Mouse (Mus musculus) neural tube, embryonic 11.5 days (tissue): ENCODE results near the gene Kalrn. TPM values are rescaled to one million over a fixed set of nuclear protein-coding genes. Genes with fewer than 3 reads are reported as not detected.

ENCODE experiments used
- ATAC-seq: fragments of 200-750 bp; cut with Nextera tagmentation; 2 replicates; pipeline ENCODE4 v1.8.0; 2017; ENCODE audit warnings: moderate number of reproducible peaks, mild to moderate bottlenecking, moderate TSS enrichment, moderate library complexity; ENCODE audit not compliant: insufficient read depth, low FRiP score, low TSS enrichment
- DNase-seq: peaks from one replicate; pipeline ENCODE4 v3.0.0-alpha.2; 2015; ENCODE audit warnings: low spot score
- H3K27ac ChIP-seq: fragments of 300-500 bp; sonication (generic); 2 replicates; pipeline ENCODE4 v1.5.1; 2014; ENCODE audit warnings: low read depth, mild to moderate bottlenecking, low read length
- H3K27me3 ChIP-seq: fragments of 300-500 bp; sonication (generic); 2 replicates; pipeline ENCODE4 v1.6.1; 2014; ENCODE audit warnings: mild to moderate bottlenecking, low read length, mixed read lengths; ENCODE audit not compliant: control insufficient read depth, insufficient read depth
- H3K36me3 ChIP-seq: fragments of 300-500 bp; sonication (generic); 2 replicates; pipeline ENCODE4 v1.6.1; 2014; ENCODE audit warnings: mild to moderate bottlenecking, low read length, moderate library complexity, mixed read lengths; ENCODE audit not compliant: control insufficient read depth, insufficient read depth
- H3K4me1 ChIP-seq: fragments of 300-500 bp; sonication (generic); 2 replicates; pipeline ENCODE4 v1.6.1; 2014; ENCODE audit warnings: low read length, mixed read lengths; ENCODE audit not compliant: control insufficient read depth, insufficient read depth
- H3K4me2 ChIP-seq: fragments of 300-500 bp; sonication (generic); 2 replicates; pipeline ENCODE4 v1.6.1; 2014; ENCODE audit warnings: low read depth, mild to moderate bottlenecking, moderate library complexity
- H3K4me3 ChIP-seq: fragments of 300-500 bp; sonication (generic); 2 replicates; pipeline ENCODE4 v1.5.1; 2014; ENCODE audit warnings: low read depth, low read length
- H3K9ac ChIP-seq: fragments of 300-500 bp; sonication (generic); 2 replicates; pipeline ENCODE4 v1.6.1; 2014; ENCODE audit warnings: mild to moderate bottlenecking, low read length
- H3K9me3 ChIP-seq: fragments of 300-500 bp; sonication (generic); 2 replicates; pipeline ENCODE4 v1.6.1; 2016; ENCODE audit warnings: low read length; ENCODE audit not compliant: control insufficient read depth
- WGBS: fragments of 180-500 bp; shearing (Covaris S2); extraction: QIAGEN DNeasy Blood & Tissue Kit; methylation state at CpG from one replicate; pipeline ENCODE4 v1.1.7; 2014; 5-methylcytosine and 5-hydroxymethylcytosine counted together
- polyA plus RNA-seq: library from polyadenylated mRNA; unstranded; fragments of >200 nt; fragmentation: Nextera tagmentation; extraction: Ambion mirVana; gene quantifications from 2 replicates; pipeline ENCODE4 v1.2.1, GENCODE M21; 2014

Kalrn gene
- polyA plus RNA-seq, 1 experiment from 2014 or later: 17.6 TPM

DNA sequence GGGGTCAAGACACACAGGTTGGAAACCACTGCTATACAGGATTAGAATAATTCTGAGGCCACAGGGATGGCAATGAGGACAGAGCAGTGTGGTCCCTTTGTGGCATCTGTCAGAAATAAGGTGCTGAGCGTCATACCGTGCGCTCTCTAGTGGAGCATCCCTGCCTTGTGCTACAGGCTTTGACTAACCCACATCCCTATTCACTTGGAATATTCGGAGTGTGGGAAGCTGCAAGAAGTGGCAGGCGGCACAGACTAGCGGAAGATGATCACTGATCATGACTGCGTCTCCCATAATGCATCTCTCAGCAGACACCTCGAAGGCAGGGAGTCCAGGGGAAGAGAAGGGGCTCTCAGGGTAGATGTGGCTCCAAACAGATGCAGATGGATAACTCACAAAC is 47.5 kb downstream of the Kalrn start:
- WGBS: 78% methylated on average over 8 of the region's 8 CpGs
- Histone ChIP-seq H3K9ac (no peak overlapping the region), H3K27ac (no peak overlapping the region), H3K4me2 (no peak overlapping the region), H3K27me3 (no peaks in the 10 kb centered on the region), H3K36me3 (no peaks in the 10 kb centered on the region), H3K9me3 (no peaks in the 10 kb centered on the region), H3K4me3 (no peak overlapping the region), H3K4me1 (no peaks in the 10 kb centered on the region)
- no peak for ATAC-seq
- DNase-seq: no peak

DNA sequence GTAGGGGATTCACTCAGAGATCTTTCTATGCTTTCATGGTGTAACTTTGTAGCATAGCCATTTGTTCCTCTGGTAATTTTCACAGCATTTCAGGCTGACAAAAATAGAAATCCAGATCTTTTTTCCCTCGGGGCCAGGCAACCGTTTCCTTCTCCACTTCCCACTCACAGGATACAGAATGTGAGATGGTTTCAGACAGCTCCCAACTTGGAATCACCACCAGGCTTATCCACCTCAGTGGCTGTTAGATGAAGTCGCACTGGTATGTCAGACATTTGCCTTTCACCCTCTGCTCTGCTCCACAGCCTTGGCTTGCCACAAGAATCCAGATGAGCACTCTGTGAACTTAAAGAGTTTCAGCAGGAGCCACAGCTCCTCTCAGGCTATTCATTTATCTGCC is 48.1 kb downstream of the Kalrn start:
- DNase-seq (no peak), ATAC-seq (no peak)
- WGBS: 78% methylated on average over 3 of the region's 3 CpGs
- no peak overlapping the region for H3K9ac ChIP-seq
- no peaks in the 10 kb centered on the region for H3K9me3 ChIP-seq
- H3K36me3 ChIP-seq: no peaks in the 10 kb centered on the region
- no peak overlapping the region for H3K27ac ChIP-seq
- no peaks in the 10 kb centered on the region for H3K27me3 ChIP-seq
- no peak overlapping the region for H3K4me3 ChIP-seq
- no peak overlapping the region for H3K4me2 ChIP-seq
- H3K4me1 ChIP-seq: no peaks in the 10 kb centered on the region

DNA sequence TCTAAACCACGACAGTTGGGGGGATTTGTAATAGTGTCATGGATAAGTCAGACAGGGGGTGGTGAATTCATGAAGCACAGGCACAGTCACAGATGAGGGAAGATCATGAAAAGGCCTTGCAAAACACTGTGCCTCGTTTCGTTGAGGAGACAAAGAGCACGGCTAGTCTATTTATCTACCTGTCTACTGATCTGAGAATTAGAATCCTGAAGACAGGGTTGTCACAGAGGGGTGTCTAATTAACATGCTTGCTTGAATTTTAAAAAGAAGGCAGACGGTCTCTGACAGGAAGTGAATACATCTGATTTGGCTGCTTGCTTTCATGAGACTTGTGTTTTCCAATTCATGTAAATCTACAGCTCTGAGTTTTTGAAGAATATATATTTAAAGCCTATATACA is 52.3 kb downstream of the Kalrn start:
- Histone ChIP-seq H3K9me3 (no peaks in the 10 kb centered on the region), H3K4me3 (no peak overlapping the region), H3K9ac (no peak overlapping the region), H3K4me2 (no peak overlapping the region), H3K36me3 (no peaks in the 10 kb centered on the region), H3K4me1 (peaks cover 8% of the 10 kb centered on the region; the same call in 1 of the 2 replicates), H3K27me3 (no peaks in the 10 kb centered on the region), H3K27ac (no peak overlapping the region)
- DNase-seq: no peak
- WGBS: 47% methylated on average over 5 of the region's 5 CpGs
- no peak for ATAC-seq

DNA sequence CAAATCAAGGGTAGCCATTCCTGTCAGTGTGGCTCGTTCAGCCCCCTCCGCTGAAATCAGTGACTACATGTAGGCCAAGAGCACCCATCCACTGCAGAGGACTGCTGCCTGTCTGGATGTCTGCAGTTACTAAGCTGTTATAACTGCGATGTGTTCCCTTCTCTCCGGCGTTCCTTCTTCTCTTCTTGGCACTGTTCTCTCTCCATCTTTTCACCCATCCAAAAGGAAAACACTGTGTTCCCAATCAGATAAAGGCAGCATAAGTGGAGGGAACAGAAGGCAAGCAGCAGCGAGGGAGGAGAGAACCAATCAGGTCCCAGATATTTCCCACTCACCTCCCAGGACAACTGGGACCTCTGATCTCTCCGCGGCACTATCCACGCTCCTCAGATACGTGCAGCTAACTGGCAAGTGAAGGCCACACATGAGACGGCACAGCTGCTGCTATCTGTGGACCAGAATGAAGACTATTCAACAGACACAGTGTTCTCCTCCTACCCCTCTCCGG is 56.4 kb downstream of the Kalrn start:
- 80% methylated on average over 12 of the region's 12 CpGs for WGBS
- no peak overlapping the region for H3K4me3 ChIP-seq
- DNase-seq: no peak
- no peak for ATAC-seq
- H3K27me3 ChIP-seq: no peaks in the 10 kb centered on the region
- H3K9me3 ChIP-seq: no peaks in the 10 kb centered on the region
- no peaks in the 10 kb centered on the region for H3K36me3 ChIP-seq
- H3K27ac ChIP-seq: no peak overlapping the region
- no peak overlapping the region for H3K9ac ChIP-seq
- no peak overlapping the region for H3K4me2 ChIP-seq
- peaks cover 12% of the 10 kb centered on the region for H3K4me1 ChIP-seq

DNA sequence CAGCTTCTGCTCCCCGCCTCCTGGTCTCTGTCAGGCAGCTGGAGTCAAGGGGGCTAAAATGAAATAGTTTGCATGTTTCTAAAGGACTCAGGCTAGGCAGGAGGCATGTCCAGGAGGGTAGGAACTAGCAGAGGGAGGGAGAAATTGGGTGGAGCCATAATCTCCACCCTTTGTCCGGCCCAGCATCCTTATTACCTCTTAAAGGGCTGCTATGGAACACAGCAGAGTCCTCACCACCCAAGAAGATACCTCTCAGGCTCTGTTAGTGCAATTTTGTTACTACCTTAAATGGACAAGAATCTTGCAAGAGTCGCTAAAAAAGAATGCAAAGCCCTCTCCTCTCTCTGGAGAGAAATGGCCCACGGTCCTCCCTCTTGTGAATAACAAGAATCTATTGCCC is 57.8 kb downstream of the Kalrn start:
- H3K4me3 ChIP-seq: no peak overlapping the region
- DNase-seq (no peak), ATAC-seq (no peak)
- H3K27me3 ChIP-seq: no peaks in the 10 kb centered on the region
- H3K9me3 ChIP-seq: no peaks in the 10 kb centered on the region
- H3K36me3 ChIP-seq: no peaks in the 10 kb centered on the region
- H3K4me2 ChIP-seq: no peak overlapping the region
- peaks cover 12% of the 10 kb centered on the region for H3K4me1 ChIP-seq
- WGBS: 79% methylated on average over 4 of the region's 4 CpGs
- H3K9ac ChIP-seq: no peak overlapping the region
- H3K27ac ChIP-seq: no peak overlapping the region

DNA sequence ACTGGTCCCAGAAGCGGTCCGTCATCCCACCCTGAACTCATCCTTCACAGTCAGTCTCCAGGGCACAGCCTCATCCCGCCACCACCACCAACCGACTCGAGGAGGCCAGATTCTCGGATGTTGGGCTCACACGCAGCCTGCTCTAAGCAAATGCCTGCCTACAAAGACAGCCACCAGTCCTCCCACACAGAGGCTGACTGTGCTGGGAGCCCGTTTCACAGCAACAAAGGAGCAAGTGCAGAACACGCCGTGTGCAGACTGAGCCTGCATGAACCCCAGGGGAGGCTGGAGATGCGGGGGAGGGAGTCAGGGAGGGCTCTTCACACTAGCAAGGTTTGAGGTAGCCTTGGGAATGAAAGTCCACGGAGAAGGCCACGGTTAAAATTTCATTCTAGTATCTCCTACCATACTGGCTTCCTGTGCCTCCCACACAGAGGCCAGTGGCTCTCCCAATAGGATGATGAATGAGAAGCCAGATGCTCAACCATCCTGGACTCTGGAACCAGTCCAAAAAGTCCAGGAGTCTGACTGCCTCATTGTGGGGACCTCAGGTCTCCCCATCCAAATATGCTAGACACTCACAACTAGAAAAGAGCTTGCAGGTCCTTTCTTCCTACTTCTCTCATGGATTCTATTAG is 59.3 kb downstream of the Kalrn start:
- Histone ChIP-seq H3K27me3 (no peaks in the 10 kb centered on the region), H3K9ac (no peak overlapping the region), H3K4me3 (no peak overlapping the region), H3K9me3 (no peaks in the 10 kb centered on the region), H3K4me2 (no peak overlapping the region), H3K27ac (no peak overlapping the region), H3K36me3 (no peaks in the 10 kb centered on the region), H3K4me1 (peaks cover 12% of the 10 kb centered on the region)
- ATAC-seq: no peak
- no peak for DNase-seq
- WGBS: 59% methylated on average over 13 of the region's 13 CpGs

DNA sequence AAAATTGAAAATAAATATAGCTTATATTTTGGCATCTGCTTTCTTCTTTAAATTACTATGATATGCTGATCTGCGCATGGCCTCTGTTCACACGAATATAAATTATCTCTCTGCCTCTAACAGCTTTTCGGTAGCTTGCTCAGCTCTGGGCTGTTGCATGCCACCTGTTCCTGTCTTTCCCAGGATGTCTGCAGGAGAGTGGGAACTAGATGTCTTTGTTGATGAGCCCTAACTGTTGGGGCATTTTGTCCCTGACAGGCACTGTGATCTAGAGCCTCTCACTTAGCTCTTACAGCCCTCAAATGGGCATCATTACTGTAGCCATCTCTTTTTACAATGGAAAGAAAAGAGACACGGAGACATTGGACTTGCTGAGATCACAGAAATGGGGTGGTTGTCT is 61.0 kb downstream of the Kalrn start:
- no peak for ATAC-seq
- peaks cover 4% of the 10 kb centered on the region; the same call in 1 of the 2 replicates for H3K4me1 ChIP-seq

DNA sequence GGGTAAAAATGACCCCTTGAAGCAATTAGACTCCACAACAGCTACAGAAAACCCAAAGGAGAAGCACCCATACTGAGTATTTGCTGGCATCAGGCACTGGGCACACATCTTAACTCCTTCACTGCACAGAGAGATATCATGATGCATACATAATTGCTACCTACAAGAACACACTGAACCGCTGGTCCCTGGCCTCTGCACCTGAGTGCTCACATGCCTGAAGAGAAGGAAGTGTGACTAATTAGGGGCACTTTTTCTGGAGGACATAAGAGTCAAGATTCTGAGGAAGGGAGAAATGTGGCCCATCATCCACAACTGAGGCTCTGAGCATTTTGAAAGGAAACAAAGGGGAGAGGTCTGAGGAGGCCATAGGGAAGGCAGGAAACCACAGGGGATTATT is 65.2 kb downstream of the Kalrn start:
- WGBS: 75% methylated on average over 1 of the region's 1 CpGs
- Histone ChIP-seq H3K9me3 (no peaks in the 10 kb centered on the region), H3K27me3 (no peaks in the 10 kb centered on the region), H3K9ac (no peak overlapping the region), H3K4me2 (no peak overlapping the region), H3K36me3 (no peaks in the 10 kb centered on the region), H3K4me3 (no peak overlapping the region), H3K27ac (no peak overlapping the region), H3K4me1 (no peaks in the 10 kb centered on the region; the same call in 1 of the 2 replicates)
- DNase-seq (no peak), ATAC-seq (no peak)

More for the DNA sequence above, 61.0 kb downstream of the Kalrn start:
- Histone ChIP-seq H3K9me3 (no peaks in the 10 kb centered on the region), H3K27me3 (no peaks in the 10 kb centered on the region), H3K4me3 (no peak overlapping the region), H3K4me2 (no peak overlapping the region), H3K9ac (no peak overlapping the region), H3K36me3 (no peaks in the 10 kb centered on the region), H3K27ac (no peak overlapping the region)
- WGBS: 78% methylated on average over 4 of the region's 4 CpGs
- DNase-seq: no peak

DNA sequence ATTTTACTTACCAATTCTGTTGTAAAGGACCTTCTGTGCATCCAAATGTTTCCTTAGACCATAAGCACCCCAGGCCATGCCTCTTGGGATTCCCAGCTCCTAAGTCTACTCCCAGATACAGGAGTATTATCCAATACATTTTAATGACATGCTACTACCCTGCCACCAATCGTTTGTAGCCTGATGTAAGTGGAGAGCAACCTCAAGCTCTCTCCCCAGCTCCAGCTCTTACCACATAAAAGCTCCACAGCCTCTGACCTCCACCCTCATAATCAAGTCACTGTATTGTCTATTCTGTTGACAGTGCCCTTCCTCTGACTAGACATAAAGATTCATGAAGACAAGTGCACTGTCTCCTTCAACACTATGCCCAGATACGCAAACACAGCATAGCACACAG is 67.3 kb downstream of the Kalrn start:
- ATAC-seq (no peak), DNase-seq (no peak)
- Histone ChIP-seq H3K27ac (no peak overlapping the region), H3K4me3 (no peak overlapping the region), H3K4me2 (no peak overlapping the region), H3K36me3 (no peaks in the 10 kb centered on the region), H3K9ac (no peak overlapping the region), H3K27me3 (no peaks in the 10 kb centered on the region), H3K9me3 (no peaks in the 10 kb centered on the region), H3K4me1 (no peaks in the 10 kb centered on the region; the same call in 1 of the 2 replicates)
- WGBS: 80% methylated on average over 2 of the region's 2 CpGs
